Mouse (Mus musculus): ENCODE measurements around the gene Rnf208.

DNA sequence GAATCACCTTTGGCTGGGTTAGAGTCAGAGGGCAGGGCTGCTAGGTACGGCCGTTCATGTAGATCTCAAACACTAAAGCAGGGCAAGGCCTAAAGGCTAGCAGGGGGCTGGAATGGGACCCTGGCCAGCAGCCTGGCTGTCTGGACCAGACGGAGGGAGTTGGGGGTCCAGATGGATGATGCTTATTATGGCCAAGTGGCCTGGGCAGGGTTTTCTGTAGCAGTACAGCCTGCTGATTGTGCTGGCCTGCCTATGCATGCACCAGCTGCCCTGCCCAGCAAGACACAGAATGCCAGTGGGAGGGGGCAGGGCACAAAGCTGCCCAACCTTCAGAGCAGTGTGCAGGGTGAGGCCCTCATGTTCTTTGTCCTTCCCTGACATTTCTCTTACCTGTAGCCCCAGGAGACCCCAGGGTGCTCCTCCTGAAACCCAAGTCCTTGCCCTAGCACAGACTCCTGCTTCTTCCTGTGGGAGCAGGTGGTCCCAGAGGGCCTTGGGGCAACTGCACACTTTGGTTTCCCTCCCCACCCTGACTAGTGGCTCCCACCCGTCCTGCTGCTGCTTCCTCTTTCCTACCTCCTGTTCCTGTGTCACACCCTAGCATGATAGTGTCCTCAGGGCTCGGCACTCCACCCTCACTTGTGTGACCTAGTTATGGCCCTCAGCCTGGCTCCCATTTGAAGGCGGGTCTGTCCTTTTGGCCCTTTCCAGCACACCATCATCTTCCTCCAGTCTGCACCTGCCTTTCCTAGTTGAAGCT lies 24.0 kb downstream of the Rnf208 start:
- TF ChIP-seq CTCF (IDR thresholded peaks at IDR 0.05; ENCODE audit: control insufficient read depth, insufficient read depth, insufficient read length) (no peak), MAX (IDR thresholded peaks at IDR 0.05) (no peak), USF1 (IDR thresholded peaks at IDR 0.05; ENCODE audit: low read depth) (no peak)

Data from C2C12 (cell line).